Mouse (Mus musculus) spleen, adult 2 months (tissue): ENCODE measurements around the gene Crybb3.

Source experiments
- CTCF ChIP-seq: fragments of 200-500 bp; IDR thresholded peaks from 2 replicates; pipeline ENCODE4 v1.5.1; 2011; ENCODE audit warnings: mild to moderate bottlenecking, inconsistent platforms; ENCODE audit not compliant: insufficient read depth, insufficient read length, insufficient replicate concordance; ENCODE audit errors: extremely low read depth
- POLR2A ChIP-seq: fragments of 200-500 bp; IDR thresholded peaks from 2 replicates; pipeline ENCODE4 v1.6.1; 2011; ENCODE audit warnings: low read depth, low read length, inconsistent platforms

GRCm38 (mm10) chr5:113123693-113124092 lies 42.3 kb upstream of the Crybb3 start:
- TF ChIP-seq CTCF (no peak), POLR2A (no peak)
